20 mouse cellular contexts compared by ENCODE assay signal in genomic region chr1:169764619-169764955, GRCm38 (mm10). TPM values are rescaled to one million over a fixed set of nuclear protein-coding genes. Genes with fewer than 3 reads are reported as not detected.
DNase-seq lines count a peak whose midpoint lies in the region; ATAC-seq and TF ChIP-seq lines count a peak whose summit lies in the region.
"Had no signal": no experiment of that assay in that cellular context is flagged by ENCODE, and none has a peak within 500 bp of the region (broad histone marks: within the 10 kb centered on the region; RNA-seq: fewer than 3 reads in every experiment).

No protein-coding gene starts in this region.

- H3K4me1 ChIP-seq in forebrain, embryonic 13.5 days = peaks cover 13% of the 10 kb centered on the region
- no peaks in the 10 kb centered on the region for H3K4me1 ChIP-seq in forebrain, embryonic 11.5 days (replicated peaks; ENCODE audit: control insufficient read depth, insufficient read depth, low read length)
- peaks cover 12% of the 10 kb centered on the region; the same call in 1 of the 2 replicates for H3K4me1 ChIP-seq in midbrain, embryonic 13.5 days (replicated peaks)
- H3K4me1 ChIP-seq in midbrain, embryonic 11.5 days (ENCODE audit: control insufficient read depth, insufficient read depth, low read length) = no peaks in the 10 kb centered on the region
- peaks cover 12% of the 10 kb centered on the region; the same call in 1 of the 2 replicates for H3K4me1 ChIP-seq in hindbrain, embryonic 14.5 days (replicated peaks; ENCODE audit: control insufficient read depth, insufficient read depth, low read length)
- no peaks in the 10 kb centered on the region for H3K4me1 ChIP-seq in neural tube, embryonic 14.5 days (ENCODE audit: control insufficient read depth, insufficient read depth, low read length)
- no peaks in the 10 kb centered on the region for H3K4me1 ChIP-seq in kidney, adult 2 months (ENCODE audit: control insufficient read depth, insufficient read depth, low read length)
- H3K4me1 ChIP-seq: heart, embryonic 15.5 days; megakaryocyte, embryonic 14.5 days had no signal

- peak; percentile 19; the same call in 1 of the 2 replicates for ATAC-seq in forebrain, embryonic 13.5 days
- no peak for ATAC-seq in forebrain, embryonic 11.5 days (replicated peaks; ENCODE audit: low FRiP score)
- 0 out of 2 replicates have a peak, but pooled peaks have one; percentile 5 for ATAC-seq in midbrain, embryonic 13.5 days
- ATAC-seq in midbrain, embryonic 11.5 days (ENCODE audit: low FRiP score) = no peak
- peak; percentile 48; the same call in 1 of the 2 replicates for ATAC-seq in hindbrain, embryonic 14.5 days (ENCODE audit: low FRiP score)
- ATAC-seq in neural tube, embryonic 14.5 days (ENCODE audit: low read depth) = peak; percentile 57
- ATAC-seq: liver, postnatal 0 days had no signal

- no peak for TF ChIP-seq CTCF in kidney, adult 2 months (conservative IDR thresholded peaks at IDR 0.05; ENCODE audit: insufficient read depth, insufficient read length, low read depth, low read length)

- no peak overlapping the region for H3K4me2 ChIP-seq in forebrain, embryonic 13.5 days
- no peak overlapping the region for H3K4me2 ChIP-seq in forebrain, embryonic 11.5 days (ENCODE audit: low read depth, low read length, severe bottlenecking)
- no peak overlapping the region for H3K4me2 ChIP-seq in midbrain, embryonic 13.5 days (replicated peaks)
- no peak overlapping the region for H3K4me2 ChIP-seq in midbrain, embryonic 11.5 days
- no peak overlapping the region for H3K4me2 ChIP-seq in hindbrain, embryonic 14.5 days (replicated peaks)
- no peak overlapping the region for H3K4me2 ChIP-seq in neural tube, embryonic 14.5 days (ENCODE audit: low read depth, low read length)
- H3K4me2 ChIP-seq: heart, embryonic 15.5 days had no signal

- no peak for TF ChIP-seq POLR2A in kidney, adult 2 months (IDR thresholded peaks at IDR 0.05; ENCODE audit: low read depth, low read length)

- H3K27me3 ChIP-seq in forebrain, embryonic 13.5 days = no peaks in the 10 kb centered on the region
- no peaks in the 10 kb centered on the region for H3K27me3 ChIP-seq in forebrain, embryonic 11.5 days (ENCODE audit: control insufficient read depth, insufficient read depth, low read length)
- H3K27me3 ChIP-seq in midbrain, embryonic 13.5 days = no peaks in the 10 kb centered on the region
- H3K27me3 ChIP-seq in midbrain, embryonic 11.5 days (ENCODE audit: control insufficient read depth, insufficient read depth, low read length) = no peaks in the 10 kb centered on the region
- no peaks in the 10 kb centered on the region for H3K27me3 ChIP-seq in hindbrain, embryonic 14.5 days (ENCODE audit: control insufficient read depth, insufficient read depth, low read length)
- no peaks in the 10 kb centered on the region for H3K27me3 ChIP-seq in neural tube, embryonic 14.5 days (ENCODE audit: control insufficient read depth, insufficient read depth, low read length)
- H3K27me3 ChIP-seq in kidney, adult 2 months (replicated peaks; ENCODE audit: control insufficient read depth, insufficient read depth, low read length) = no peaks in the 10 kb centered on the region
- H3K27me3 ChIP-seq: heart, embryonic 15.5 days; megakaryocyte, embryonic 14.5 days had no signal

- peak overlapping the region; percentile 44 for H3K27ac ChIP-seq in forebrain, embryonic 13.5 days
- no peak overlapping the region for H3K27ac ChIP-seq in forebrain, embryonic 11.5 days (ENCODE audit: low read depth, low read length)
- peak overlapping the region; percentile 69 for H3K27ac ChIP-seq in midbrain, embryonic 13.5 days
- H3K27ac ChIP-seq in midbrain, embryonic 11.5 days (ENCODE audit: low read depth, low read length) = no peak overlapping the region
- H3K27ac ChIP-seq in hindbrain, embryonic 14.5 days = peak overlapping the region; percentile 64
- H3K27ac ChIP-seq in neural tube, embryonic 14.5 days (ENCODE audit: low read depth, low read length) = peak overlapping the region; percentile 13; the same call in 1 of the 2 replicates
- no peak overlapping the region for H3K27ac ChIP-seq in kidney, adult 2 months (ENCODE audit: insufficient read depth, low read depth, low read length)
- H3K27ac ChIP-seq: heart, adult 2 months; heart, embryonic 15.5 days; stomach, postnatal 0 days had no signal

- no peaks in the 10 kb centered on the region for H3K36me3 ChIP-seq in forebrain, embryonic 13.5 days (ENCODE audit: poor library complexity, severe bottlenecking)
- no peaks in the 10 kb centered on the region for H3K36me3 ChIP-seq in forebrain, embryonic 11.5 days (ENCODE audit: control insufficient read depth, insufficient read depth, low read length)
- H3K36me3 ChIP-seq in midbrain, embryonic 13.5 days = no peaks in the 10 kb centered on the region
- no peaks in the 10 kb centered on the region for H3K36me3 ChIP-seq in midbrain, embryonic 11.5 days (ENCODE audit: control insufficient read depth, insufficient read depth, low read length)
- no peaks in the 10 kb centered on the region for H3K36me3 ChIP-seq in hindbrain, embryonic 14.5 days (replicated peaks; ENCODE audit: control insufficient read depth, insufficient read depth)
- H3K36me3 ChIP-seq in neural tube, embryonic 14.5 days (ENCODE audit: control insufficient read depth, insufficient read depth, low read length) = no peaks in the 10 kb centered on the region
- H3K36me3 ChIP-seq in kidney, adult 2 months (ENCODE audit: control insufficient read depth, insufficient read depth, low read length) = no peaks in the 10 kb centered on the region
- H3K36me3 ChIP-seq: heart, embryonic 15.5 days had no signal

- no peak overlapping the region for H3K9ac ChIP-seq in forebrain, embryonic 13.5 days
- no peak overlapping the region for H3K9ac ChIP-seq in forebrain, embryonic 11.5 days (ENCODE audit: low read length)
- H3K9ac ChIP-seq in midbrain, embryonic 13.5 days (replicated peaks) = no peak overlapping the region
- no peak overlapping the region for H3K9ac ChIP-seq in midbrain, embryonic 11.5 days (ENCODE audit: low read length)
- no peak overlapping the region for H3K9ac ChIP-seq in hindbrain, embryonic 14.5 days
- H3K9ac ChIP-seq in neural tube, embryonic 14.5 days (replicated peaks; ENCODE audit: low read depth, low read length) = no peak overlapping the region
- H3K9ac ChIP-seq: heart, embryonic 15.5 days; liver, postnatal 0 days had no signal

- 52% methylated on average over 2 of the region's 2 CpGs for whole genome bisulfite sequencing in forebrain, embryonic 13.5 days
- WGBS in forebrain, embryonic 11.5 days = 75% methylated on average over 2 of the region's 2 CpGs
- WGBS in midbrain, embryonic 13.5 days = 56% methylated on average over 2 of the region's 2 CpGs
- 89% methylated on average over 2 of the region's 2 CpGs for WGBS in midbrain, embryonic 11.5 days
- 46% methylated on average over 2 of the region's 2 CpGs for WGBS in hindbrain, embryonic 14.5 days
- 42% methylated on average over 2 of the region's 2 CpGs for WGBS in neural tube, embryonic 14.5 days
- WGBS in kidney, adult 2 months = 76% methylated on average over 2 of the region's 2 CpGs

- no peak for DNase-seq in forebrain, embryonic 11.5 days (ENCODE audit: low spot score)
- DNase-seq in midbrain, embryonic 11.5 days (ENCODE audit: low spot score, missing footprints) = no peak
- DNase-seq in hindbrain, embryonic 14.5 days (ENCODE audit: low spot score) = no peak
- DNase-seq in layer of hippocampus, postnatal 25 days (ENCODE audit: extremely low spot score in 1 of 2, low spot score in 1 of 2) = no peak
- DNase-seq in kidney, adult 2 months = no peak
- DNase-seq: gastrocnemius, postnatal 10 days; heart, adult 2 months; kidney, adult 8-10 months; kidney, postnatal 36 days; liver; liver, postnatal 0 days; lung, postnatal 14 days; right cerebral cortex, postnatal 14 days; thymus, postnatal 14 days had no signal

- no peaks in the 10 kb centered on the region for H3K9me3 ChIP-seq in forebrain, embryonic 13.5 days (replicated peaks)
- H3K9me3 ChIP-seq in forebrain, embryonic 11.5 days (ENCODE audit: control insufficient read depth, low read length) = no peaks in the 10 kb centered on the region
- H3K9me3 ChIP-seq in midbrain, embryonic 13.5 days = no peaks in the 10 kb centered on the region
- no peaks in the 10 kb centered on the region for H3K9me3 ChIP-seq in midbrain, embryonic 11.5 days (ENCODE audit: control insufficient read depth, low read length)
- no peaks in the 10 kb centered on the region for H3K9me3 ChIP-seq in hindbrain, embryonic 14.5 days (ENCODE audit: control insufficient read depth, low read length)
- no peaks in the 10 kb centered on the region for H3K9me3 ChIP-seq in neural tube, embryonic 14.5 days (ENCODE audit: control insufficient read depth, low read length)
- H3K9me3 ChIP-seq: heart, embryonic 15.5 days had no signal

- H3K4me3 ChIP-seq in forebrain, embryonic 13.5 days = no peak overlapping the region
- no peak overlapping the region for H3K4me3 ChIP-seq in forebrain, embryonic 11.5 days (ENCODE audit: low read depth, low read length)
- no peak overlapping the region for H3K4me3 ChIP-seq in midbrain, embryonic 13.5 days (replicated peaks)
- H3K4me3 ChIP-seq in midbrain, embryonic 11.5 days (ENCODE audit: low read depth, low read length) = no peak overlapping the region
- H3K4me3 ChIP-seq in hindbrain, embryonic 14.5 days (replicated peaks; ENCODE audit: low read length) = no peak overlapping the region
- no peak overlapping the region for H3K4me3 ChIP-seq in neural tube, embryonic 14.5 days (ENCODE audit: low read depth, low read length)
- H3K4me3 ChIP-seq in kidney, adult 2 months (ENCODE audit: insufficient read depth, low read depth, low read length) = no peak overlapping the region
- H3K4me3 ChIP-seq: heart, adult 2 months; heart, embryonic 15.5 days; megakaryocyte, embryonic 14.5 days had no signal

RNA-seq across cellular contexts. Expression of gene Rgs4, which starts 17.1 kb away (rescaled TPM):
- polyA plus RNA-seq in forebrain, embryonic 13.5 days (2015; fragmentation: Nextera tagmentation; extraction: Ambion mirVana) = 18.2 and 29.7 TPM in 2 replicates
- 6.6 and 8.7 TPM in 2 replicates for polyA plus RNA-seq in forebrain, embryonic 11.5 days (2014; fragmentation: Nextera tagmentation; extraction: Ambion mirVana)
- polyA plus RNA-seq in midbrain, embryonic 13.5 days (2015; fragmentation: Nextera tagmentation; extraction: Ambion mirVana) = 23.8 and 25.4 TPM in 2 replicates
- 24.0 and 29.7 TPM in 2 replicates for polyA plus RNA-seq in midbrain, embryonic 11.5 days (2014; fragmentation: Nextera tagmentation; extraction: Ambion mirVana)
- polyA plus RNA-seq in hindbrain, embryonic 14.5 days (2014; fragmentation: Nextera tagmentation; extraction: Ambion mirVana) = 73.3 and 88.0 TPM in 2 replicates
- 83.9 and 109 TPM in 2 replicates for polyA plus RNA-seq in neural tube, embryonic 14.5 days (2014; fragmentation: Nextera tagmentation; extraction: Ambion mirVana)
- total RNA-seq in layer of hippocampus, postnatal 25 days (2021) = 100 to 1,000 TPM; 135 to 146 TPM
- 0.90 and 1.8 TPM in 2 replicates for polyA plus RNA-seq in kidney, adult 2 months (2012; rRNA removed)

Comparison
In these comparisons a context has a peak if more than half of its experiments do, and no peak if none do; other contexts are left out.
1. ATAC-seq: peak in forebrain, embryonic 13.5 days (single experiment), midbrain, embryonic 13.5 days (single experiment), hindbrain, embryonic 14.5 days (single experiment) and neural tube, embryonic 14.5 days (single experiment); none in forebrain, embryonic 11.5 days (single experiment) and midbrain, embryonic 11.5 days (single experiment).
2. H3K27ac ChIP-seq: peak in forebrain, embryonic 13.5 days (single experiment), midbrain, embryonic 13.5 days (single experiment), hindbrain, embryonic 14.5 days (single experiment) and neural tube, embryonic 14.5 days (single experiment); none in forebrain, embryonic 11.5 days (single experiment), midbrain, embryonic 11.5 days (single experiment) and kidney, adult 2 months (single experiment).